Mouse (Mus musculus): ENCODE results near the gene 1110004F10Rik. TPM values are rescaled to one million over a fixed set of nuclear protein-coding genes. Genes with fewer than 3 reads are reported as not detected.

Gene 1110004F10Rik
- 246 and 254 TPM in 2 replicates for polyA plus RNA-seq (2015; fragmentation: Nextera tagmentation; extraction: Ambion mirVana)

DNA sequence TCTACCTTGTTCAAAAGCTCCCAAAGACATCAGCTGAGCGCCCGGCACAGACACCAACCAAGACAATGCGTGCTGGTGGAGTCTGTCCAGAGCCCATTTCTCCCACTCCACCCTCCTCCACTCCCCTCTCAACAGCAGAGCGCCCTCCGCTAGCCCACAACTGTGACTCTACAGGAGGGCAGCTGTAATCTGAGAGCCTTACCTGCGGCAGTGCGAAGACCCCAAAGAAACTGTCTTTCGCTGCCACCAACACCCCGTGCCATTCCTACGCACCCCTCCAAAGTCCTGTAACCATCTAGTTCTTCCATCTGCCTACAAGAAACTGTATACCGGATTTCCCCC lies at the start of gene 1110004F10Rik:
Gene 1110004F10Rik (plus strand): TSS at position 202 of the 342 bp plus-strand sequence.
- Histone ChIP-seq H3K36me3 (no peaks in the 10 kb centered on the region), H3K4me3 (peak within 1 kb of the TSS; percentile 57), H3K9ac (peak within 1 kb of the TSS; percentile 37), H3K27ac (peak within 1 kb of the TSS; percentile 80), H3K9me3 (no peaks in the 10 kb centered on the region), H3K4me1 (peaks cover 29% of the 10 kb centered on the region), H3K27me3 (peaks cover 27% of the 10 kb centered on the region), H3K4me2 (peak within 1 kb of the TSS; percentile 92)
- under 1% methylated on average over 11 of the region's 11 CpGs for WGBS
- 0 out of 2 replicates have a peak, but pooled peaks have one; percentile 10 for ATAC-seq (ENCODE audit: insufficient number of reproducible peaks, low FRiP score, low TSS enrichment, low read depth)

- H3K9ac ChIP-seq: no peak overlapping the region
- H3K27ac ChIP-seq: no peak overlapping the region
- no peaks in the 10 kb centered on the region for H3K9me3 ChIP-seq
- H3K27me3 ChIP-seq: no peaks in the 10 kb centered on the region
- no peaks in the 10 kb centered on the region for H3K36me3 ChIP-seq
- no peak overlapping the region for H3K4me2 ChIP-seq
- no peaks in the 10 kb centered on the region for H3K4me1 ChIP-seq
- WGBS: 78% methylated on average over 4 of the region's 4 CpGs
- ATAC-seq (ENCODE audit: insufficient number of reproducible peaks, low FRiP score, low TSS enrichment, low read depth): no peak
- no peak overlapping the region for H3K4me3 ChIP-seq
Measured at GRCm38 (mm10) chr7:116002726-116003125, 36.5 kb upstream of the 1110004F10Rik start.

DNA sequence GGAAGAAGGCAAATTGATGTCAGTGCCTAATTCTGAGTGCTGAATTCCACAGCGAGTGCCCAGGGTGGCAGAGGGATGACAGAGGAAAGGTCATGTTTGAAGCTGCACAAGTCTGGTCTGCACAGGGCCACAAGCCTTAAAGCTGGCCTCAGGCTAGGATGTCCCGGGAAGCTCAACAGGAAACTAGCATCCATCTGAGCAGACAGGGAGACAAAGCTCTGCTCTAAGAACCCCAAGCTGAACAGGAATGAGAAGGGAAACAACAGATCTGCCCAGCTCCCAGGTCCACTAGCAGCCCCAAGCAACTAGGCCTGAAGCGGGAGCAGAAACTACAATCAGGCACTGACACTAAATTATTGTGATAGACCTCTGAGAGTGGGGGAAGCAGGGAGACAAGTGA lies 9.2 kb upstream of the 1110004F10Rik start:
- Histone ChIP-seq H3K9me3 (no peaks in the 10 kb centered on the region), H3K36me3 (no peaks in the 10 kb centered on the region), H3K27ac (no peak overlapping the region; the same call in 1 of the 2 replicates)

DNA sequence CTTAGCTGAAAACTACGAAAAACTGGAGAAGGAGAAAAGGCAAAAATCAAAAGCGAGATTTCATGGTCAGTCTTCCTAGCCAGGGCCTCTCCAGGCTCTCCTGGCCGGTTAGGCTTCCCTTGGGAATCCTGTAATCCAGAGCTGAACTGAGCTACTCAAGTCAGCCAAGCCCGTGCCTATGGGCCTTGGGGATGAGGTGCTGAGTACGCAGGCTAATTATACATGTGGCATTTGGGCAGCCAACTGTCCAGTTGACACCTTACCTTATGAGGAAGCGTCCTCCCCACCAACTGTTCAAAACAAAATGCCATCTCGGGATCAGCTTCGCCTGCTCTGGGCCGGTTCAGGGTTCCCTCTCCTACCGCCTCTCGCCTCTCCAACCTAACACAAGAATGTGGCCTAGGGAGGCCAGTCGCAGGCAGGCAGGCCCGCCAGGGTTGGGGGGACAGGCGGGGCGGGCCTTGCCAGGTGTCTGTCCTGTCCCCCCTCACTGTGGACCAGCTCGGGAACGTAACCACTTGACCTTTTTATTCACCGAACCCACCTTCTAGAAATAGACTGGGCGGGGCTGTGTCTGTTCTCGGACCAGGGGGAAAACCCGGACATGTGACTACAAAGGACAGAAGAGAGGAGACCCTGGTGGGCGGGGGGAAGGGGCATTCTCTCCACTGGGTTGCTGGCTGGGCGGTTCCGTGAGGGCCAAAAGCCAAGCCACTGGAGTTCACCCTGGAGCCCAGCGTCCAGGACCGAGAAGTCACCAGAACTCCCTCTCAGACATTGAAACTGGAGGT lies 8.4 kb upstream of the 1110004F10Rik start:
- H3K4me2 ChIP-seq: peak overlapping the region; percentile 98
- peaks cover 28% of the 10 kb centered on the region for H3K4me1 ChIP-seq
- peaks cover 23% of the 10 kb centered on the region for H3K27me3 ChIP-seq
- peak overlapping the region; percentile 72 for H3K9ac ChIP-seq
- ATAC-seq (ENCODE audit: insufficient number of reproducible peaks, low FRiP score, low TSS enrichment, low read depth): peak; percentile 30
- no peaks in the 10 kb centered on the region for H3K9me3 ChIP-seq
- H3K27ac ChIP-seq: peak overlapping the region; percentile 92
- peak overlapping the region; percentile 57 for H3K4me3 ChIP-seq
- no peaks in the 10 kb centered on the region for H3K36me3 ChIP-seq
- WGBS: 16% methylated on average over 26 of the region's 26 CpGs

More for the DNA sequence above, 9.2 kb upstream of the 1110004F10Rik start:
- peak overlapping the region; percentile 57 for H3K4me3 ChIP-seq
- H3K9ac ChIP-seq: 0 out of 2 replicates have a peak overlapping the region, but pooled peaks have one; percentile 1
- WGBS: 57% methylated on average over 3 of the region's 3 CpGs
- peak overlapping the region; percentile 98 for H3K4me2 ChIP-seq
- H3K4me1 ChIP-seq: peaks cover 28% of the 10 kb centered on the region
- 0 out of 2 replicates have a peak, but pooled peaks cover 18% of the 10 kb centered on the region for H3K27me3 ChIP-seq
- ATAC-seq (ENCODE audit: insufficient number of reproducible peaks, low FRiP score, low TSS enrichment, low read depth): no peak

- under 1% methylated on average over 14 of the region's 14 CpGs for WGBS
- no peaks in the 10 kb centered on the region for H3K9me3 ChIP-seq
- no peak for ATAC-seq (ENCODE audit: insufficient number of reproducible peaks, low FRiP score, low TSS enrichment, low read depth)
- H3K27ac ChIP-seq: peak overlapping the region; percentile 92
- peak overlapping the region; percentile 72 for H3K9ac ChIP-seq
- peak overlapping the region; percentile 57 for H3K4me3 ChIP-seq
- H3K27me3 ChIP-seq: peaks cover 28% of the 10 kb centered on the region
- peaks cover 28% of the 10 kb centered on the region for H3K4me1 ChIP-seq
- H3K36me3 ChIP-seq: no peaks in the 10 kb centered on the region
- H3K4me2 ChIP-seq: peak overlapping the region; percentile 98
Measured at GRCm38 (mm10) chr7:116031388-116031717, 7.8 kb upstream of the 1110004F10Rik start.

DNA sequence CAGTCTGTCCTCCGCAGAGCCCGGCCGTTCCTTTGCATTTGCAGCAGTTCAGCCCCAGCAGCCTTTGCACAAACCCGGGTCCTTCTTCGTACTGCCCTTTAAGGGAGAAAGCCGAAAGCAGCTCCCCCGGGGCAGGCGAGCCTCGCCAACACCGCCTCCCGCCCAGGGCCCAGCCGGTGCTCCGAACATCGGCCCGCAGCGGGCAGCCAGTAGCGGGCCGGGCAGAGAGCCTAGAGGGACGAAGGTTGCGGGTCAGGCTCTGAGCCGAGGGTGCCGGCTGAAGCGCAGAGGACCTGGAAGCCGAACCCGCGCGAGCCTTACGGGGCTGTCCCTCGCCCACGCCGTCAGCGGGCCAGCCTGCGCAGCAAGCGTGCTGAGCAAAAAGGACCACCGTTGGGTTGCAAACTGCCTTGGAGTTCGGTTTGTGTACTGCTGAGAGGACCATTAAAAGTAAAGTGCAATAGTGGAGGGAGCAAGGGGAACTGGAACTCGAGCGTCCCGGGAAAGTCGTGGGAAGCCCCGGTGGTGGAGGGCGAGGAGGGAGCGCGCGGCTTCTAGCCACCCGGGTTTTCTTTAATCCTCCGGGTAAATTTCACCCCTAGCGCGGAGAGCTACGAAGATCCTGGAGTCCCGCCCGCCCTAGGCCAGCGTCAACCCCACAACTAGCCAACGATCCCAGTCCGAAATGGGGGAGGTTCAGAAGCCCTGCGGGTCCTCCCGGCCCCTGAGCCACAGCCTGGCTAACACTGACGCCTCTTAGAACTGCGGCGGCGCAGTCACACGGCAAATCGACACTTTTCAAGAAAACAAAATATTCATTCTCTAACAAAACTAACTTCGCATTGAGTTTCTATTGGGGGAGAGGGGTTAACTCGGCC lies 7.2 kb upstream of the 1110004F10Rik start:
- WGBS: under 1% methylated on average over 65 of the region's 65 CpGs
- Histone ChIP-seq H3K27ac (peak overlapping the region; percentile 92), H3K9me3 (no peaks in the 10 kb centered on the region), H3K27me3 (peaks cover 35% of the 10 kb centered on the region), H3K4me1 (peaks cover 28% of the 10 kb centered on the region), H3K36me3 (no peaks in the 10 kb centered on the region), H3K4me3 (peak overlapping the region; percentile 57), H3K4me2 (peak overlapping the region; percentile 98), H3K9ac (peak overlapping the region; percentile 72)
- ATAC-seq (ENCODE audit: insufficient number of reproducible peaks, low FRiP score, low TSS enrichment, low read depth): no peak

GRCm38 (mm10) chr7:116032596-116033307 lies 6.4 kb upstream of the 1110004F10Rik start:
- Histone ChIP-seq H3K36me3 (no peaks in the 10 kb centered on the region), H3K4me3 (peak overlapping the region; percentile 57), H3K4me2 (peak overlapping the region; percentile 98), H3K9ac (peak overlapping the region; percentile 72), H3K27ac (peak overlapping the region; percentile 92), H3K27me3 (peaks cover 40% of the 10 kb centered on the region), H3K9me3 (no peaks in the 10 kb centered on the region), H3K4me1 (peaks cover 33% of the 10 kb centered on the region)
- ATAC-seq (ENCODE audit: insufficient number of reproducible peaks, low FRiP score, low TSS enrichment, low read depth): peak; percentile 30; the same call in 1 of the 2 replicates
- under 1% methylated on average over 11 of the region's 11 CpGs for WGBS

DNA sequence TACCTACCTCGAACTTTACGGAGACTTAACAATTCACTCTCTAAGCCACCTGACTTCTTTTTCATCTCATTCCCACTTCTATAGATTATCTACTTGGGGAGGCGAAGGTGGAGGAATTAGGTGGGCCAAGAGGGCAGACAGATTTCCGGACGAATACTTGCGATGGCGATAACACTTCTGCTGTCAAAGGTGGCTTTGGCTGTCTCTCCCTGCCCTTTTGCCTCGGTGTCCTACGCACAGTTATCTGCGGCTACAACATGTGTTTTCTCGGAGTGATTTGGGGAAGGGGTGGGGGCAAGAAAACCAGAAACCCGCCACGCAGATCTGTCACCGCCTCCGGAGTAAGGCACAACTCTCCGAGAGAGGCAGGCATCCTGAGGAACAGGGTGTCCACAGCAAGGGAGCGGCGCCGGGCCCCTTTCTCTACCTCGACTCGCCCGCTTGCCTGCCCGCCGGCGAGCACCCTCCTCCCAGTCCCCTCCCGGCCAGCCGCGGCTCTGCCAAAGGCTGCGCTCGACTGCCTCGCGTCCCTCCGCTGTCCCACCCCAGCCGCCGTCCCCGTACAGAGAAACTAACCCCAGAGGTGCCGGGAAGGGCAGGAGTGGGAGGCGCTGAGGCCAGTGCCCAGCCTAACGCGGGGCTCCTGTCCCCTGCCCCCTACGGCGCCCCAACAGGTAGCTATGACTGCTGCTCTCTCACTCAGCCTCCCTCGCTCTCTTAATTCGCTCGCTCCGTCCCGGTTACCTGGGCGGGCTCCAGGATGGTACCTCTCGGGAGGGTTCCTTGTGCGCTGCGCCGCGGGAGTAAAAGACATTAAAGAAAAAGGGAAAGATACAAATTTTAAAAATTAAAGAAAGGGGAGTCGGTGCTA lies 5.6 kb upstream of the 1110004F10Rik start:
- peak overlapping the region; percentile 57 for H3K4me3 ChIP-seq
- under 1% methylated on average over 50 of the region's 54 CpGs for WGBS
- H3K9ac ChIP-seq: peak overlapping the region; percentile 55
- H3K9me3 ChIP-seq: no peaks in the 10 kb centered on the region
- H3K27ac ChIP-seq: peak overlapping the region; percentile 92
- peak; percentile 53 for ATAC-seq (ENCODE audit: insufficient number of reproducible peaks, low FRiP score, low TSS enrichment, low read depth)
- peaks cover 35% of the 10 kb centered on the region for H3K4me1 ChIP-seq
- H3K27me3 ChIP-seq: peaks cover 40% of the 10 kb centered on the region
- peak overlapping the region; percentile 98 for H3K4me2 ChIP-seq
- H3K36me3 ChIP-seq: no peaks in the 10 kb centered on the region

GRCm38 (mm10) chr7:116034282-116034758 lies 4.9 kb upstream of the 1110004F10Rik start:
- peaks cover 39% of the 10 kb centered on the region for H3K4me1 ChIP-seq
- no peaks in the 10 kb centered on the region for H3K36me3 ChIP-seq
- ATAC-seq (ENCODE audit: insufficient number of reproducible peaks, low FRiP score, low TSS enrichment, low read depth): no peak
- peak overlapping the region; percentile 92 for H3K27ac ChIP-seq
- H3K4me3 ChIP-seq: peak overlapping the region; percentile 57
- H3K9ac ChIP-seq: peak overlapping the region; percentile 55
- H3K4me2 ChIP-seq: peak overlapping the region; percentile 98
- under 1% methylated on average over 25 of the region's 25 CpGs for WGBS
- H3K9me3 ChIP-seq: no peaks in the 10 kb centered on the region
- H3K27me3 ChIP-seq: peaks cover 42% of the 10 kb centered on the region

- Histone ChIP-seq H3K4me3 (peak overlapping the region; percentile 57), H3K4me1 (peaks cover 40% of the 10 kb centered on the region), H3K36me3 (no peaks in the 10 kb centered on the region), H3K27ac (no peak overlapping the region), H3K27me3 (peaks cover 36% of the 10 kb centered on the region), H3K9ac (no peak overlapping the region), H3K9me3 (no peaks in the 10 kb centered on the region), H3K4me2 (peak overlapping the region; percentile 98)
- WGBS: 54% methylated on average over 4 of the region's 4 CpGs
- no peak for ATAC-seq (ENCODE audit: insufficient number of reproducible peaks, low FRiP score, low TSS enrichment, low read depth)
Measured at GRCm38 (mm10) chr7:116035504-116035903, 3.7 kb upstream of the 1110004F10Rik start.

All from limb, embryonic 15.5 days (tissue).